Mouse (Mus musculus) frontal cortex, postnatal 36 days (tissue): ENCODE measurements around the gene Tmem199.

Experiments
- DNase-seq, 2 experiments: peaks; one replicate each; pipeline ENCODE4 v3.0.0; 2022; ENCODE audit warnings: low spot score in 2 of 2

The Tmem199 gene

GRCm38 (mm10) chr11:78524838-78525237 lies 12.9 kb upstream of the Tmem199 start:
- no peak for DNase-seq

- DNase-seq, result no peak
Measured at GRCm38 (mm10) chr11:78523241-78523955, 11.4 kb upstream of the Tmem199 start.

- no peak for DNase-seq
Measured at GRCm38 (mm10) chr11:78522481-78522997, 10.6 kb upstream of the Tmem199 start.

GRCm38 (mm10) chr11:78521880-78522279 lies 9.9 kb upstream of the Tmem199 start:
- DNase-seq, result no peak

GRCm38 (mm10) chr11:78518931-78519330 lies 7.0 kb upstream of the Tmem199 start:
- DNase-seq, result no peak

GRCm38 (mm10) chr11:78515549-78516325 lies 3.8 kb upstream of the Tmem199 start:
- DNase-seq, result no peak

- DNase-seq, result no peak
Measured at GRCm38 (mm10) chr11:78513106-78513790, 1.3 kb upstream of the Tmem199 start.

GRCm38 (mm10) chr11:78509148-78509547 lies 2.8 kb downstream of the Tmem199 start:
- no peak for DNase-seq

- no peak for DNase-seq
Measured at GRCm38 (mm10) chr11:78505430-78505829, 6.5 kb downstream of the Tmem199 start.

- DNase-seq, result no peak
Measured at GRCm38 (mm10) chr11:78502909-78503650, 8.9 kb downstream of the Tmem199 start, which contains the start of gene Sebox. Gene Sebox, plus strand, starts transcription at chr11:78503447.

GRCm38 (mm10) chr11:78501529-78501928 lies 10.4 kb downstream of the Tmem199 start:
- DNase-seq, result no peak

GRCm38 (mm10) chr11:78500623-78501202 lies 11.3 kb downstream of the Tmem199 start:
- no peak for DNase-seq

GRCm38 (mm10) chr11:78499543-78499942 lies 12.4 kb downstream of the Tmem199 start:
- DNase-seq, result no peak

- DNase-seq, result no peak
Measured at GRCm38 (mm10) chr11:78499004-78499403, 13.0 kb downstream of the Tmem199 start, which contains the start of gene Vtn. Gene Vtn, plus strand, starts transcription at chr11:78499091.

- peak; percentile 96 for DNase-seq
Measured at GRCm38 (mm10) chr11:78497544-78498522, 14.1 kb downstream of the Tmem199 start, which contains the start of gene Sarm1. Gene Sarm1, minus strand, starts transcription at chr11:78497754.

GRCm38 (mm10) chr11:78497071-78497541 lies 14.9 kb downstream of the Tmem199 start:
- peak; percentile 52 to 54 for DNase-seq

GRCm38 (mm10) chr11:78495904-78496303 lies 16.1 kb downstream of the Tmem199 start:
- no peak for DNase-seq

- DNase-seq, result peak; percentile 47 to 66
Measured at GRCm38 (mm10) chr11:78490781-78491241, 21.2 kb downstream of the Tmem199 start.

- peak; percentile 69 to 83 for DNase-seq
Measured at GRCm38 (mm10) chr11:78488168-78488567, 23.8 kb downstream of the Tmem199 start.
